Mouse (Mus musculus): Measurements from ENCODE around the gene Htr5b. TPM values are rescaled to one million over a fixed set of nuclear protein-coding genes. Genes with fewer than 3 reads are reported as not detected.

Gene Htr5b
- total and polyA plus RNA-seq, 2 experiments from 2014 or later = not detected

- ATAC-seq (ENCODE audit: insufficient read depth, low read depth) = no peak
- Histone ChIP-seq H3K4me2 (ENCODE audit: low read depth, low read length) (no peak overlapping the region), H3K4me1 (ENCODE audit: control insufficient read depth, insufficient read depth) (no peaks in the 10 kb centered on the region), H3K4me3 (ENCODE audit: low read depth, low read length) (no peak overlapping the region), H3K36me3 (replicated peaks; ENCODE audit: control insufficient read depth, insufficient read depth, low read length) (peaks cover 66% of the 10 kb centered on the region), H3K27me3 (ENCODE audit: control insufficient read depth, insufficient read depth, low read length) (no peaks in the 10 kb centered on the region), H3K9ac (replicated peaks; ENCODE audit: low read depth, low read length) (no peak overlapping the region), H3K27ac (ENCODE audit: low read depth) (no peak overlapping the region), H3K9me3 (replicated peaks; ENCODE audit: control insufficient read depth, low read length) (no peaks in the 10 kb centered on the region)
- no peak for TF ChIP-seq EP300 (IDR thresholded peaks at IDR 0.05; ENCODE audit: low read depth)
- no peak for TF ChIP-seq CTCF (IDR thresholded peaks at IDR 0.05; ENCODE audit: low read depth)
- WGBS = 69% methylated on average over 3 of the region's 3 CpGs
- DNase-seq (ENCODE audit: low spot score) = no peak
Observed at GRCm38 (mm10) chr1:121466276-121466675, 62.0 kb downstream of the Htr5b start.

DNA sequence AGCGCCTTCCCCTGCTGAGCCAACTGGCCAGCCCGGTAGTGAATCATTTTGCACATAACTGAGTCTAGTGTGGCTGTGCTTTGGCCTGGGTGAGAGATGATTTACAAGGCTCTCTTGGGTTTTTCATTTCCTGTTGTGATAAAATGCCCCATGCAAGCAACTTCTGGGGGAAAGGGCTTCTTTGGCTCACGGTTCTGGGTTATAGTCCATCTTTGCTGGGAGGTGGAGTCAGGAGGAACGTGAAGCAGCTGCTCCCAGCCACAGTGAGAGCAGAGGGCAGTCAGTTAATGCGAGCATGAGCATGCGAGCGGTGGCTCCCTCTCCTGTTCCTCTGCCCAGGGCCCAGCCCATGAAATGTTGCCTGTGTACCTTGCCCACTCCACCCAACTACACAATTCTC lies 64.5 kb downstream of the Htr5b start:
- H3K9me3 ChIP-seq (replicated peaks; ENCODE audit: control insufficient read depth, low read length) = no peaks in the 10 kb centered on the region
- no peaks in the 10 kb centered on the region for H3K4me1 ChIP-seq (ENCODE audit: control insufficient read depth, insufficient read depth)
- H3K4me3 ChIP-seq (ENCODE audit: low read depth, low read length) = no peak overlapping the region
- WGBS = 76% methylated on average over 7 of the region's 7 CpGs
- H3K27me3 ChIP-seq (ENCODE audit: control insufficient read depth, insufficient read depth, low read length) = no peaks in the 10 kb centered on the region
- no peak overlapping the region for H3K9ac ChIP-seq (replicated peaks; ENCODE audit: low read depth, low read length)
- H3K27ac ChIP-seq (ENCODE audit: low read depth) = no peak overlapping the region
- TF ChIP-seq CTCF (IDR thresholded peaks at IDR 0.05; ENCODE audit: low read depth) (no peak), EP300 (IDR thresholded peaks at IDR 0.05; ENCODE audit: low read depth) (no peak)
- H3K4me2 ChIP-seq (ENCODE audit: low read depth, low read length) = no peak overlapping the region
- peaks cover 57% of the 10 kb centered on the region for H3K36me3 ChIP-seq (replicated peaks; ENCODE audit: control insufficient read depth, insufficient read depth, low read length)
- no peak for DNase-seq (ENCODE audit: low spot score)
- ATAC-seq (ENCODE audit: insufficient read depth, low read depth) = no peak

DNA sequence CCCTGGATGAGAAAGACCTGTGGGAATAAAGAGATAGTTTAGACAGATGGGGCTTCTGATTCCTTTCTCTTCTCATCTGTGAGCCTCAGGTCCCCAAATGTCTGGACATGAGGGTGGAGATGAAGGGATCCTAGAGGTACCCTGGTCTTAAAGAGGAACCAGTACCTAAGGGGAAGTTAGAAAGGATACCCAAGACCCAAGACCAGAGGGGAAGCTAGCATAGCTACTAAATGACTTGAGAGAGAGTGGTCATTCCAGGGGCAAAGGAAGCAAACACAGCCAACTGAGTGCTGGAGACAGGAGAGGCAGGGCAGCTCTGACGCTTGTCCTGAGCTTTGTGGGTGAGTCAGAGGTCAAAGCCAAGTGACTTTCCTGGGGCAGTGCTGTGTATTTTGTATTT lies 65.6 kb downstream of the Htr5b start:
- DNase-seq (ENCODE audit: low spot score) (no peak), ATAC-seq (ENCODE audit: insufficient read depth, low read depth) (no peak)
- TF ChIP-seq CTCF (IDR thresholded peaks at IDR 0.05; ENCODE audit: low read depth) (no peak), EP300 (IDR thresholded peaks at IDR 0.05; ENCODE audit: low read depth) (no peak)
- Histone ChIP-seq H3K9ac (replicated peaks; ENCODE audit: low read depth, low read length) (no peak overlapping the region), H3K36me3 (replicated peaks; ENCODE audit: control insufficient read depth, insufficient read depth, low read length) (peaks cover 58% of the 10 kb centered on the region), H3K27ac (ENCODE audit: low read depth) (no peak overlapping the region), H3K27me3 (ENCODE audit: control insufficient read depth, insufficient read depth, low read length) (no peaks in the 10 kb centered on the region), H3K4me1 (ENCODE audit: control insufficient read depth, insufficient read depth) (no peaks in the 10 kb centered on the region), H3K9me3 (replicated peaks; ENCODE audit: control insufficient read depth, low read length) (no peaks in the 10 kb centered on the region), H3K4me2 (ENCODE audit: low read depth, low read length) (no peak overlapping the region), H3K4me3 (ENCODE audit: low read depth, low read length) (no peak overlapping the region)
- 59% methylated on average over 1 of the region's 1 CpGs for WGBS

DNA sequence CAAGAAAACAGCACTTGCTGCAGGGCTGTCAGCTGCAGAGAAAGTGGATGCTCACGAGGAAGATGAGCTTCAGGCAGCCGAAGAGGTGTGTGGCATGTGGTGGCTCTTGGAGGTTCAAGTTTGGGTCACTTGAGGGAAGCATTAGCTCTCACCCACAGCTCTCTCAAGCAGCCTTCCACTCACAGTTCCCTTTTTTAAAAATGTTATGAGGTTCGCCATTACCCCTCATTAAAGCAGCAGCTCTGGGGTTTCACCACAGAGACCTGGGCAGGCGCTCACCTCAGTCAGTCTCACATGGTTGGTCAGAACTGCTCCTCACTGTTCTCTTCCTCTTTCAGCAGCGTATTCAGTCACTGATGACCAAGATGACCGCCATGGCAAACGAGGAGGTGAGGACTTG lies 66.4 kb downstream of the Htr5b start:
- H3K9ac ChIP-seq (replicated peaks; ENCODE audit: low read depth, low read length) = no peak overlapping the region
- no peaks in the 10 kb centered on the region for H3K9me3 ChIP-seq (replicated peaks; ENCODE audit: control insufficient read depth, low read length)
- DNase-seq (ENCODE audit: low spot score) (no peak), ATAC-seq (ENCODE audit: insufficient read depth, low read depth) (no peak)
- no peak overlapping the region for H3K27ac ChIP-seq (ENCODE audit: low read depth)
- H3K4me3 ChIP-seq (ENCODE audit: low read depth, low read length) = no peak overlapping the region
- WGBS = 83% methylated on average over 7 of the region's 7 CpGs
- H3K36me3 ChIP-seq (replicated peaks; ENCODE audit: control insufficient read depth, insufficient read depth, low read length) = peaks cover 57% of the 10 kb centered on the region
- H3K4me1 ChIP-seq (ENCODE audit: control insufficient read depth, insufficient read depth) = no peaks in the 10 kb centered on the region
- no peak for TF ChIP-seq CTCF (IDR thresholded peaks at IDR 0.05; ENCODE audit: low read depth)
- no peak for TF ChIP-seq EP300 (IDR thresholded peaks at IDR 0.05; ENCODE audit: low read depth)
- H3K27me3 ChIP-seq (ENCODE audit: control insufficient read depth, insufficient read depth, low read length) = no peaks in the 10 kb centered on the region
- H3K4me2 ChIP-seq (ENCODE audit: low read depth, low read length) = no peak overlapping the region

GRCm38 (mm10) chr1:121460077-121460476 lies 68.2 kb downstream of the Htr5b start:
- H3K9ac ChIP-seq (replicated peaks; ENCODE audit: low read depth, low read length) = no peak overlapping the region
- no peak; the same call in 1 of the 2 replicates for TF ChIP-seq CTCF (IDR thresholded peaks at IDR 0.05; ENCODE audit: low read depth)
- no peak for TF ChIP-seq EP300 (IDR thresholded peaks at IDR 0.05; ENCODE audit: low read depth)

More at GRCm38 (mm10) chr1:121460077-121460476, 68.2 kb downstream of the Htr5b start:
- peaks cover 55% of the 10 kb centered on the region for H3K36me3 ChIP-seq (replicated peaks; ENCODE audit: control insufficient read depth, insufficient read depth, low read length)
- WGBS = 73% methylated on average over 6 of the region's 6 CpGs
- no peak overlapping the region for H3K27ac ChIP-seq (ENCODE audit: low read depth)
- H3K9me3 ChIP-seq (replicated peaks; ENCODE audit: control insufficient read depth, low read length) = no peaks in the 10 kb centered on the region
- no peak overlapping the region for H3K4me2 ChIP-seq (ENCODE audit: low read depth, low read length)
- H3K4me3 ChIP-seq (ENCODE audit: low read depth, low read length) = no peak overlapping the region
- ATAC-seq (ENCODE audit: insufficient read depth, low read depth) (no peak), DNase-seq (ENCODE audit: low spot score) (no peak)
- H3K4me1 ChIP-seq (ENCODE audit: control insufficient read depth, insufficient read depth) = no peaks in the 10 kb centered on the region
- H3K27me3 ChIP-seq (ENCODE audit: control insufficient read depth, insufficient read depth, low read length) = no peaks in the 10 kb centered on the region

Other genes starting within 250 kb of the Htr5b start
- gene Insig2, start 195.9 kb downstream of the Htr5b start, total RNA-seq (2014; rRNA removed; ENCODE audit: low replicate concordance) = 38.6 and 39.7 TPM in 2 replicates
- gene Insig2, start 195.9 kb downstream of the Htr5b start, polyA plus RNA-seq (2015; fragmentation: Nextera tagmentation; extraction: Ambion mirVana) = 54.7 and 58.2 TPM in 2 replicates
- 3.9 and 4.9 TPM in 2 replicates for gene Ccdc93, start 97.4 kb downstream of the Htr5b start, total RNA-seq (2014; rRNA removed; ENCODE audit: low replicate concordance)
- 4.5 and 4.7 TPM in 2 replicates for gene Ccdc93, start 97.4 kb downstream of the Htr5b start, polyA plus RNA-seq (2015; fragmentation: Nextera tagmentation; extraction: Ambion mirVana)
- gene Ddx18, start 39.5 kb upstream of the Htr5b start, total RNA-seq (2014; rRNA removed; ENCODE audit: low replicate concordance) = 11.6 and 52.2 TPM in 2 replicates
- gene Ddx18, start 39.5 kb upstream of the Htr5b start, polyA plus RNA-seq (2015; fragmentation: Nextera tagmentation; extraction: Ambion mirVana) = 23.3 and 23.7 TPM in 2 replicates